Mouse (Mus musculus) lung, postnatal 36 days (tissue): ENCODE results near the gene Mark1.

ENCODE experiments used
- DNase-seq: peaks from one replicate; pipeline ENCODE4 v3.0.0; 2022; ENCODE audit warnings: mixed read lengths

The Mark1 gene

DNA sequence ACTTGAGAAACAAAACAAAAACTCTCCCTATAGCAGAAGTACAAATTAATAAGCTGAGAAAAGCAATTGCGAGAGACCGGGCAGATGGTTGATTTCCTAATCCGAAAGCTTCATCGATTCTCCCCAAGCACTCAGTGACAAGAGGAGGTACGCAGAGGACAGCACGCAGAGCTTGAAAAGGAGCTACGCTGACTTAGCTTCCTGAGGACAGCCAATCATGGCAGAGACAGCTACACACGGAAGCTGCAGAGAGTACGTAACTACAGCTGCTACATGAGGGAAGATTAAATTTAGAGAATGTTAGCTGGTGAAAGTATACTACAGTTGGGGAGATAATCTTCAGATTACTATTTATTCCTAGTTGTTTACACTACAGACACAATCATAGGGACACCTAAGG lies 40.6 kb downstream of the Mark1 start:
- DNase-seq, result no peak

DNA sequence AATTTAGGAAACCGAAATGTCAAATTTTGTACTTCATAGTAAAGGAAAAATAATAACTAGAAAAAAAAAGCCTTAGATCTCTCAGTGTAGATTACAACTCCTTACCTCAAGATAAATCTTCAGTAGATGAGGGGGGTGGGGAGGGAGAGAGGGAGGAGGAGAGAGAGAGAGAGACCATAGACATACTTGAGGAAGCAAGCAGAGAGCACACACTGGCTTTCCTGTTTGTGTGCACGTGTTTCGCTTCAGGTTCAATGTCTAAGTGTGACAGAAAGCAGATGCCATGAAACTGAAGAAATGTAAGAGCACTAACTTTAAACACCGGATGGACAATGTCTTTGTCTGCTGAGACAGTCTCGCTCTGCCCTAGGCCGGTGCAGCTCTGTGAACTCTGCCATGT lies 41.0 kb downstream of the Mark1 start:
- DNase-seq, result no peak

- DNase-seq, result no peak
Observed at GRCm38 (mm10) chr1:184951758-184952157, 47.6 kb downstream of the Mark1 start.

GRCm38 (mm10) chr1:184951057-184951456 lies 48.3 kb downstream of the Mark1 start:
- no peak for DNase-seq

DNA sequence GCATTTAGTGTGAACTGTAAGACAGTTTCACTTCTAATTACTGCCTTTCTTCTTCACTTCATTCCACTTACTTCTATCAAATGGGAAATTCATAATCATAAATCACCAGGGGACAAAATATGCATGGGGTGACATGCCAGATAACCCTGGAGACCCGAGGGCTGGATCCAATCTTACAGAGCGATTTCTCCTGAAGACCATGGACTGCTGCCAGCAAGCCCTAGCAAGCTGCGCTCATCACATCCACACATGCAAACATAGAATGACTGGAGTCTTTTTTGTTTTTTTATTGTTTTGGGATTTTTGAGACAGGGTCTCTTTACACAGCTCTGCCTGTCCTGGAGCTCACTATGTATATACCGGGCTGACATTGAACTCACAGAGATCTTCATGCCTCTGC lies 61.3 kb downstream of the Mark1 start:
- no peak for DNase-seq

DNA sequence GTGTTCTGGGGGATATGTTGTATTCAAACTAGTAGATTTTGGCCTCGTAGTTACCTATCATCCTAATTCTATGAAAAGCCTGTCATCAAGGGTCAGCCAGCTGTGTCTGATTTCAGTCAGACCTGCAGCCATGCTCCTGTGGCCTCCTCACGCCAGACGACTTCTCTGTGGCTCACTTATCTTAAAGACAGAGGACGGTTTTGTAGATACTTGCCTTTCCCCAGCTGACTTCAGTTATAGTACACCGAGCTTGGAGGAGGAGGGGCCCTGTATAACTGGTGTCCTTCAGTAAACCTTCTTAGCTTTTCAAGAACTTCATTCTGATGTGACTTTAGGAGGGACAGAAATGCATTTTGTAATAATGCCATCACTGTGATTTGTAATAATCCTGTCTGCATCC lies 63.4 kb downstream of the Mark1 start:
- DNase-seq, result no peak

- DNase-seq, result peak; percentile 21
Observed at GRCm38 (mm10) chr1:184935490-184935889, 63.9 kb downstream of the Mark1 start.

- no peak for DNase-seq
Observed at GRCm38 (mm10) chr1:184931097-184931496, 68.3 kb downstream of the Mark1 start.

DNA sequence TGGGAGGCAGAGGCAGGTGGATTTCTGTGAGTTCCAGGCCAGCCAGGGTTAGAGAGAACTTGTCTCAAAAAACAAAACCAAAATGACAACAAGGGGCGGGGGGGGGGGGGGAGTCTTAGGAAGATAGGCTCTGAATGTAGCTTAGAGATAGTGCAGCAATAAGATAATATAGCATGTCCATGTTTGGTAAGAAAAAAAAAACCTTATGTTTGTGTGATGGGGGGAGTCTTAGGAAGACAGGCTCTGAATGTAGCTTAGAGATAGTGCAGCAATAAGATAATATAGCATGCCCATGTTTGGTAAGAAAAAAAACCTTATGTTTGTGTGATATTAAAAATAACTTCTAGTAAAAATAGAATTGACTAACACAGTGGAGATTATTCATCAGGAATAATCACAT lies 71.0 kb downstream of the Mark1 start:
- DNase-seq, result no peak

- DNase-seq, result no peak
Observed at GRCm38 (mm10) chr1:184927911-184928310, 71.5 kb downstream of the Mark1 start.

GRCm38 (mm10) chr1:184922824-184923223 lies 76.5 kb downstream of the Mark1 start:
- DNase-seq, result no peak

DNA sequence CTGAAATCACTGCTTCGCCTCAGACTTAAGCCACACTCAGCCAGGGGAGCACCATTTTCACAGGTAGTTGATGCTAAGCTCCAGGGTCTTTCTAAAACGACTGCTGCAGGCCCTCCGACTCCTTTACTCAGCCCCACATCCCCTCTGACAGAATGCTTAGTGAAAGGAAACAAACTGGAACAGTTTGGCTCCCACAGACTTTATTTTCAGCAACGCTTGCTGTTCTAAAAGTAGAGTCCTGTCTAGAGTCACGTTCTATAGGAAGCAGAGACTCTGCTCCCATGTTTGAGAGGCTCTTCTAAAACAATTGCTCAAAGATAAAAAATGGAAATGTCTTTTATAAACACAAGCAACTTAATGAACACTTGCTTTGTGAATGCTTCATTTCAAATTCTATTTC lies 79.3 kb downstream of the Mark1 start:
- DNase-seq, result no peak

DNA sequence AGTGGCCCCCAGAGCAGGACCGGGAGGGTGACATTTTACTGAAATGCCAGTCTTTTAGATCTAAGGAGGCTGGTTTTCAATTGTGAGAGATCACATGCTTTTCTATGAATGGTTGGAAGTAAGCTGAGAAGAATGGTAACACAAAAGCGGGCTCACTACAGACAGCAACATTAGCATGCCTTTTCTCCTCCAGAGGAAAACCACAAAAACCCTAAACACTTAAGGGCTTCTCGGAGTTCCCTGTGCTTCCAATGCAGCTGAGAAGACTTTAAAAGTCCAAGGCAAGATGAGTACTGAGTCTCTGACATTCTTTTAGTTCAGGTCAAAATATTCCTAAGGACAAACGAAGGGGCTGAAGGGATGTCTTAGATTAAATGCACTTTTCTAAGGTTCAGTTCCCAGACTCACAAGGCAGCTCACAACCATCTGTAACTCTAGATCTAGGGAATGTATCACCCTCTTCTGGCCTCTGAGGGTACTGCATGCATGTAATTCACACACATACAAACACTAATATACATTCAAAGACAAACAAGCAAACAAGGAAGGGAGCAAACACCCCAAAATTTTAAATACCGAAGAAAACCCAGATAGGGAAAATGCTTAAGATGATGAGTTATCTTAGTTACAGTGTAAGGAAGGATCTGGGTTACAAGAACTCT lies 81.0 kb downstream of the Mark1 start:
- DNase-seq, result peak; percentile 25

GRCm38 (mm10) chr1:184912336-184912735 lies 87.0 kb downstream of the Mark1 start:
- DNase-seq, result no peak

- DNase-seq, result no peak
Observed at GRCm38 (mm10) chr1:184911861-184912260, 87.5 kb downstream of the Mark1 start.

DNA sequence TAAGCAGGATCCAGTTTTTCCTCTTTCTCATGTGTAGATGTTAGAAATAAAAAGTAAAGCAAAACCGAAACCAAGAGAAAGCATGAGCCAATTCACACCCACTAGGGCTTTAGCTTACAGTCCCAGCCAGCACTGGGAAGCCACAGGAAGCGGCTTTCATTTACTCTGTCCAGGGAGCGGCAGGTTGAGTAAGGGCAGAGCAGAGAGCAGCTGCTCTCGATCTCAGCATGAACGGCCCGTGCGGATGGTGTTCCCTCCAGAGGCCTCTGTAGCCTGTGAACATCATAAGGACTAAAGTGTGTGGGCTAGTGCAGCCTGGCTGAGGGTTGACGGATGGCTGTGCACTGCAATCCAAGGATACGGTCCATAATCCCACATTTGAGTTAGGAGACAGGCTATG lies 90.8 kb downstream of the Mark1 start:
- peak; percentile 12 for DNase-seq

- no peak for DNase-seq
Observed at GRCm38 (mm10) chr1:184905904-184906745, 93.2 kb downstream of the Mark1 start.

DNA sequence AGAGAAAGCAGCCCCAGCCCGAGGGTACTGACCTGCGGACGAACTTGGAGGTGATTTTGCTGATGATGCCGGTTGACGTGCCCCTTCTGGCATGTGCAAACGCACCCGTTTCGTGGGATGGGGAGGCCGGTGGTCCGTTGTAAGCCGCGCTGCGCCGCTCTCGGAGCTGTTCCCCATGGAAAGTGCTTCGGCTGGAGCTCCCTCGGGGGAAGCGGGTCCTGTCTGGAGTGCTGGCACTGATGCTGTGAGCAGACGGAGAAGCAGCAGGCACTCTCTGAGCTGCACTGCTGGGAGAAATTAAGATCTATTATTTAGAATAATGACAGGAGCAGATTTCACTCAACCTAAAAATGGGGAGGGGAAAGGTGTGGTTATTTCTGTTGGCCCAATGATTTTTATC lies 94.0 kb downstream of the Mark1 start:
- no peak for DNase-seq

DNA sequence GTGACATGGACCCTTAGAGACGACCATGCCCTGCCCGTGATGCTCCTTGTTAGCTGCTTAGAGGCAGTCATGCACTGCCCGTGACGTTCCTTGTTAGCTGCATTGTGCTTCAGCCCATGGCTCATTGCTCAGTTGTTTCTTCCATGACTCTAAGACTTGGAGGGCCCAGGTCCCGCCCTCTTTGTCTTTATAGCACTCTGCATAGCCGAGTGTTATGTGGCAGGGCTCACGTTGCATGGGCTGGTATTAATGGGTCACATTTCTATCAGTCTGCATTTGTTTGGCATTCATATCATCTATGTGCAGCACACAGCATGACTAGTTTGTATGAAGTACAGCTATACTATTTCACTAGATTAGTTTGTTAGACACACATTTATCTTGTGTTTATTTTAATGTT lies 95.7 kb downstream of the Mark1 start:
- DNase-seq, result no peak

DNA sequence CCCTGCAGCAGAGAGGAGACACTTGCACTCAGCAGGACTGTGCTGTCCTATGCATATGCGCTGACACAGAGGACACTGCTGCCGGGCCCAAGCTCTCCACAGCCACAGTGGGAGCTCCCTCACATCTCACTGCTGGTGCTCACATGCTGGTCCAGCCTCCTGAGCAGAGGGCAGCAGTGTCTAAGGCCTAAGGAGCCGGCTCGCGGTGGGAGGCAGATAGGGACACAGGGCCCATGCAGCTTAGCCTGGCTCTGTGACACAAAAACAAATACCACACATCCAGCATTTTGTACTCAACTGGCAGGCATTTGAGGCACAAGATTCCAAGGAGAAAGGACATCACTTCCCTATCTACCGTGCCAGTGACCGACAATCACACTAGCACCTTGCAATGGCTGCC lies 96.5 kb downstream of the Mark1 start:
- DNase-seq, result no peak

- no peak for DNase-seq
Observed at GRCm38 (mm10) chr1:184897350-184897749, 102.0 kb downstream of the Mark1 start.

GRCm38 (mm10) chr1:184891998-184892397 lies 107.4 kb downstream of the Mark1 start:
- peak; percentile 25 for DNase-seq

DNA sequence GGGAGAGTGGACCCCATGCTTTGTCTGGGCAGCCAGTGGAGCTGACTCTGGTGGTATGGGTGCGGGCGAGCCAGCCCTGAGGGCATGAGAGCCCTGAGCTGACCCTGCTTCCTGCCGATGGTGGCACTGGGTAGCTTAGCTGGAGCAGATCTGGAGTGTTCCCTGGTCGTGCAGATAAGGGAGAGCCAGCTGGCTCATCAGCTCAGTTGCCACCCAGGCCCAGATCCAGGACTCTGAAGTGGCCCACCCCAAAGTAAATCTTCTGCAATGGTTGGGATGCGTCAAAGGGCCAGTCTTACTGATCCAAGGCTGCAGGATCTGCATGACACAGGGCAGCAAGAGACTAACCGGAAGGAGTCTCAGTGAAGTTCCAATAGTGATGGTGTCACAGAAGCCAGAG lies 109.9 kb downstream of the Mark1 start:
- DNase-seq, result no peak

GRCm38 (mm10) chr1:184886160-184886559 lies 113.2 kb downstream of the Mark1 start:
- no peak for DNase-seq
